Mouse (Mus musculus): ENCODE results near the gene Cdh12. TPM values are rescaled to one million over a fixed set of nuclear protein-coding genes. Genes with fewer than 3 reads are reported as not detected.
"Not testable (repeated sequence)": the region's sequence is repeated elsewhere in the genome, so short reads cannot be mapped to it uniquely, and the experiment has no call there.

Gene Cdh12
- polyA plus RNA-seq, 1 experiment: not detected

- H3K4me1 ChIP-seq (replicated peaks; ENCODE audit: control insufficient read depth, insufficient read depth, low read length): no peaks in the 10 kb centered on the region
- WGBS: 92% methylated on average over 4 of the region's 4 CpGs
- TF ChIP-seq CTCF (IDR thresholded peaks at IDR 0.05; ENCODE audit: borderline replicate concordance, control insufficient read depth, extremely low read depth, insufficient read depth, low read length, poor library complexity) (no peak), POLR2A (IDR thresholded peaks at IDR 0.05; ENCODE audit: control insufficient read depth, extremely low read depth, insufficient read depth, low read length, poor library complexity) (no peak)
Observed at GRCm38 (mm10) chr15:21146896-21147295, 697.8 kb downstream of the Cdh12 start.

GRCm38 (mm10) chr15:21153602-21154001 is 704.5 kb downstream of the Cdh12 start:
- TF ChIP-seq CTCF (IDR thresholded peaks at IDR 0.05; ENCODE audit: borderline replicate concordance, control insufficient read depth, extremely low read depth, insufficient read depth, low read length, poor library complexity) (no peak), POLR2A (IDR thresholded peaks at IDR 0.05; ENCODE audit: control insufficient read depth, extremely low read depth, insufficient read depth, low read length, poor library complexity) (no peak)

More at GRCm38 (mm10) chr15:21146896-21147295, 697.8 kb downstream of the Cdh12 start:
- no peak for DNase-seq
- Histone ChIP-seq H3K27ac (ENCODE audit: control insufficient read depth, insufficient read depth, low read length) (no peak overlapping the region), H3K36me3 (ENCODE audit: control insufficient read depth, insufficient read depth, low read length) (no peaks in the 10 kb centered on the region), H3K4me3 (ENCODE audit: control insufficient read depth, insufficient read depth, low read length) (no peak overlapping the region), H3K27me3 (ENCODE audit: control insufficient read depth, insufficient read depth, low read length) (no peaks in the 10 kb centered on the region)

GRCm38 (mm10) chr15:21179727-21180126 is 730.7 kb downstream of the Cdh12 start:
- TF ChIP-seq CTCF (IDR thresholded peaks at IDR 0.05; ENCODE audit: borderline replicate concordance, control insufficient read depth, extremely low read depth, insufficient read depth, low read length, poor library complexity) (no peak), POLR2A (IDR thresholded peaks at IDR 0.05; ENCODE audit: control insufficient read depth, extremely low read depth, insufficient read depth, low read length, poor library complexity) (no peak)
- no peaks in the 10 kb centered on the region for H3K4me1 ChIP-seq (replicated peaks; ENCODE audit: control insufficient read depth, insufficient read depth, low read length)
- H3K27ac ChIP-seq (ENCODE audit: control insufficient read depth, insufficient read depth, low read length): no peak overlapping the region
- WGBS: 74% methylated on average over 5 of the region's 5 CpGs
- no peaks in the 10 kb centered on the region for H3K27me3 ChIP-seq (ENCODE audit: control insufficient read depth, insufficient read depth, low read length)
- no peaks in the 10 kb centered on the region for H3K36me3 ChIP-seq (ENCODE audit: control insufficient read depth, insufficient read depth, low read length)
- H3K4me3 ChIP-seq (ENCODE audit: control insufficient read depth, insufficient read depth, low read length): no peak overlapping the region
- no peak for DNase-seq

More at GRCm38 (mm10) chr15:21153602-21154001, 704.5 kb downstream of the Cdh12 start:
- DNase-seq: no peak
- no peaks in the 10 kb centered on the region for H3K4me1 ChIP-seq (replicated peaks; ENCODE audit: control insufficient read depth, insufficient read depth, low read length)
- no peak overlapping the region for H3K4me3 ChIP-seq (ENCODE audit: control insufficient read depth, insufficient read depth, low read length)
- no peaks in the 10 kb centered on the region for H3K36me3 ChIP-seq (ENCODE audit: control insufficient read depth, insufficient read depth, low read length)
- WGBS: 96% methylated on average over 3 of the region's 3 CpGs
- H3K27ac ChIP-seq (ENCODE audit: control insufficient read depth, insufficient read depth, low read length): no peak overlapping the region
- no peaks in the 10 kb centered on the region for H3K27me3 ChIP-seq (ENCODE audit: control insufficient read depth, insufficient read depth, low read length)

- H3K27me3 ChIP-seq (ENCODE audit: control insufficient read depth, insufficient read depth, low read length): no peaks in the 10 kb centered on the region
- DNase-seq: no peak
- TF ChIP-seq CTCF (IDR thresholded peaks at IDR 0.05; ENCODE audit: borderline replicate concordance, control insufficient read depth, extremely low read depth, insufficient read depth, low read length, poor library complexity): no peak
- no peak for TF ChIP-seq POLR2A (IDR thresholded peaks at IDR 0.05; ENCODE audit: control insufficient read depth, extremely low read depth, insufficient read depth, low read length, poor library complexity)
- H3K4me3 ChIP-seq (ENCODE audit: control insufficient read depth, insufficient read depth, low read length): no peak overlapping the region
- H3K36me3 ChIP-seq (ENCODE audit: control insufficient read depth, insufficient read depth, low read length): no peaks in the 10 kb centered on the region
- no peak overlapping the region for H3K27ac ChIP-seq (ENCODE audit: control insufficient read depth, insufficient read depth, low read length)
- WGBS: 74% methylated on average over 4 of the region's 4 CpGs
- H3K4me1 ChIP-seq (replicated peaks; ENCODE audit: control insufficient read depth, insufficient read depth, low read length): no peaks in the 10 kb centered on the region
Observed at GRCm38 (mm10) chr15:21180191-21180590, 731.1 kb downstream of the Cdh12 start.

- TF ChIP-seq POLR2A (IDR thresholded peaks at IDR 0.05; ENCODE audit: control insufficient read depth, extremely low read depth, insufficient read depth, low read length, poor library complexity): no peak
- TF ChIP-seq CTCF (IDR thresholded peaks at IDR 0.05; ENCODE audit: borderline replicate concordance, control insufficient read depth, extremely low read depth, insufficient read depth, low read length, poor library complexity): no peak
- no peak overlapping the region for H3K27ac ChIP-seq (ENCODE audit: control insufficient read depth, insufficient read depth, low read length)
- DNase-seq: no peak
- no peak overlapping the region for H3K4me3 ChIP-seq (ENCODE audit: control insufficient read depth, insufficient read depth, low read length)
- no peaks in the 10 kb centered on the region for H3K4me1 ChIP-seq (replicated peaks; ENCODE audit: control insufficient read depth, insufficient read depth, low read length)
- no peaks in the 10 kb centered on the region for H3K27me3 ChIP-seq (ENCODE audit: control insufficient read depth, insufficient read depth, low read length)
- H3K36me3 ChIP-seq (ENCODE audit: control insufficient read depth, insufficient read depth, low read length): no peaks in the 10 kb centered on the region
- 64% methylated on average over 1 of the region's 1 CpGs for WGBS
Observed at GRCm38 (mm10) chr15:21185799-21186198, 736.7 kb downstream of the Cdh12 start.

GRCm38 (mm10) chr15:21210089-21210488 is 761.0 kb downstream of the Cdh12 start:
- H3K4me3 ChIP-seq (ENCODE audit: control insufficient read depth, insufficient read depth, low read length); H3K27ac ChIP-seq (ENCODE audit: control insufficient read depth, insufficient read depth, low read length); H3K4me1 ChIP-seq (replicated peaks; ENCODE audit: control insufficient read depth, insufficient read depth, low read length); H3K36me3 ChIP-seq (ENCODE audit: control insufficient read depth, insufficient read depth, low read length); DNase-seq; H3K27me3 ChIP-seq (ENCODE audit: control insufficient read depth, insufficient read depth, low read length): not testable (repeated sequence)
- 83% methylated on average over 2 of the region's 2 CpGs for WGBS

GRCm38 (mm10) chr15:21223006-21223405 is 773.9 kb downstream of the Cdh12 start:
- no peak for DNase-seq
- H3K27ac ChIP-seq (ENCODE audit: control insufficient read depth, insufficient read depth, low read length): no peak overlapping the region
- no peaks in the 10 kb centered on the region for H3K27me3 ChIP-seq (ENCODE audit: control insufficient read depth, insufficient read depth, low read length)
- no peaks in the 10 kb centered on the region for H3K4me1 ChIP-seq (replicated peaks; ENCODE audit: control insufficient read depth, insufficient read depth, low read length)
- H3K4me3 ChIP-seq (ENCODE audit: control insufficient read depth, insufficient read depth, low read length): no peak overlapping the region
- WGBS: 94% methylated on average over 5 of the region's 5 CpGs
- H3K36me3 ChIP-seq (ENCODE audit: control insufficient read depth, insufficient read depth, low read length): no peaks in the 10 kb centered on the region
- no peak for TF ChIP-seq POLR2A (IDR thresholded peaks at IDR 0.05; ENCODE audit: control insufficient read depth, extremely low read depth, insufficient read depth, low read length, poor library complexity)
- no peak for TF ChIP-seq CTCF (IDR thresholded peaks at IDR 0.05; ENCODE audit: borderline replicate concordance, control insufficient read depth, extremely low read depth, insufficient read depth, low read length, poor library complexity)

Measured in thymus, adult 2 months (tissue).